Mouse (Mus musculus): ENCODE measurements at regions not wholly inside any gene's neighbourhood (a gene's known extent, or its start where the extent isn't known, plus 50 kb on each side); places are given as distances from the start of the nearest gene placed in this dataset.
"Not testable (repeated sequence)": the region's sequence is repeated elsewhere in the genome, so short reads cannot be mapped to it uniquely, and the experiment has no call there.

DNA sequence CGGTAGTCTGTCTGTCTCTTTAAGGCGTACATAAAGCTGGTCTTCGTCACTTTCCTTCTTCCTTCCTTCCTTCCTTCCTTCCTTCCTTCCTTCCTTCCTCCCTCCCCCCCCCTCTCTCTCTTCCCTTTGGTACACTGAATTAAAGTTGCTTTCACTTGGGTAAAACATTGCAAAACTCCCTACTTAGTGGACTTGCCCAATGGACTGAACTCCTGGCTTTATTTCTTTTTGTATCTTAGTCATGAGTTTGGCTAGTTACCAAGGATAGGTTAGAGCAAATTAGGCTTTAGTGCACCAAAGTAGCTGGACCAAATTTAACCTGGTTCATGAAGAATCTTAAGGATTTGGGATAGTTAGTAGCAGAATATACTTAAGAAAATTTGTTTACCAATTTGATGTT, 431.9 kb upstream of the Slc35b3 start:
- no peak overlapping the region for H3ac ChIP-seq (ENCODE audit: control insufficient read depth, insufficient read length, low read depth)
- H3K79me2 ChIP-seq (ENCODE audit: control insufficient read depth, insufficient read depth) = no peaks in the 10 kb centered on the region
- H3K36me3 ChIP-seq (ENCODE audit: control insufficient read depth, insufficient read depth) = no peaks in the 10 kb centered on the region
- H3K4me3 ChIP-seq (ENCODE audit: insufficient read depth, poor library complexity, severe bottlenecking) = no peak overlapping the region
- no peaks in the 10 kb centered on the region for H3K27me3 ChIP-seq (ENCODE audit: control insufficient read depth, insufficient read depth, insufficient read length)
- TF ChIP-seq CEBPB (IDR thresholded peaks at IDR 0.05; ENCODE audit: low read depth) (no peak), FOSL1 (IDR thresholded peaks at IDR 0.05; ENCODE audit: insufficient read depth, low read length, poor library complexity, severe bottlenecking) (no peak), USF1 (IDR thresholded peaks at IDR 0.05; ENCODE audit: low read depth) (no peak), MYOD1 (IDR thresholded peaks at IDR 0.05; ENCODE audit: control insufficient read depth, insufficient read length, low read depth) (no peak), MYOG (IDR thresholded peaks at IDR 0.05; ENCODE audit: control insufficient read depth, extremely low read depth, insufficient read length) (no peak), MAX (IDR thresholded peaks at IDR 0.05) (no peak), CTCF (IDR thresholded peaks at IDR 0.05; ENCODE audit: control insufficient read depth, insufficient read depth, insufficient read length) (no peak)
- H3K79me3 ChIP-seq (ENCODE audit: low read depth) = no peaks in the 10 kb centered on the region

DNA sequence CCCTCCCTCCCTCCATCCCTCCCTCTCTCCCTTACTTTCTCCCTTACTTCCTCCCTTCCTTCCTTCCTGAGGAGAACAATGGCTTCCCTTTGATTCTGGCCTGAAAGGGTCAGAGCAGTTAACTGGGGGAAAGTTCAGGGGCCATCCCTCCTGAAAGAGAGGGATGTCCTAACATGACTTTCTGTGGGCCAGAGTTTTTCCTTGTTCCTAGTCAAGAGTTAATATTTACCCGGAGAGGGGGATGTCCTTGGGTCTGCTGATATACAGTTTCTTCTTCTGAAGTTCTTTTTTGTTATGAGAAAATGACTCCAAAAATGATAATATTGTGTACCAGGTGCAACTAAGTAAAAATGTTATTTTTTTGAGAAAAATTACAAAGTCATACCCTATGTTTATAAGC, 431.5 kb upstream of the Slc35b3 start:
- not testable (repeated sequence) for H3K27me3 ChIP-seq (ENCODE audit: control insufficient read depth, insufficient read depth, insufficient read length); H3K36me3 ChIP-seq (ENCODE audit: control insufficient read depth, insufficient read depth); H3K79me3 ChIP-seq (ENCODE audit: low read depth); H3ac ChIP-seq (ENCODE audit: control insufficient read depth, insufficient read length, low read depth); H3K79me2 ChIP-seq (ENCODE audit: control insufficient read depth, insufficient read depth); H3K4me3 ChIP-seq (ENCODE audit: insufficient read depth, poor library complexity, severe bottlenecking)

DNA sequence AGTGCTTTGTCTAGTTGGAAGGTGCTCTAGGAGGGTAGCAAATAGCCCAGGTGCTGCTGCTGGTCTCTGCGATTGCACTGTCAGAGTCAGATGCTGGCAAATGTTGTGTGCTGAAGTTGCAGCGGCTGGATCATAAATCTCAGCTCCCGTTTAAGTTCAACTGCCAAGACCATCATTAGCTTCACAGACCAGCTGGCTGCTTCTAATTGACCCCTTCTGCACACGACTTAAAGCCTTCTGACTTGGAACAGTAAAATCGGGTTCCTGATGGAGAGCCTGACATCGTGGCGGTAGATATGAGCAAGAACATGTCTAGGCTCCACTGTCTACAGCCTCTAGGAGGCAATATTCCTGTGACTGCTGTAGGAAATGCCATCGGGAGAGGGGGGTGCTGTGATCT, 416.0 kb upstream of the Slc35b3 start:
- Histone ChIP-seq H3K36me3 (ENCODE audit: control insufficient read depth, insufficient read depth) (no peaks in the 10 kb centered on the region), H3K27me3 (ENCODE audit: control insufficient read depth, insufficient read depth, insufficient read length) (no peaks in the 10 kb centered on the region), H3K79me2 (ENCODE audit: control insufficient read depth, insufficient read depth) (no peaks in the 10 kb centered on the region), H3K79me3 (ENCODE audit: low read depth) (no peaks in the 10 kb centered on the region), H3ac (ENCODE audit: control insufficient read depth, insufficient read length, low read depth) (no peak overlapping the region), H3K4me3 (ENCODE audit: insufficient read depth, poor library complexity, severe bottlenecking) (no peak overlapping the region)
- TF ChIP-seq CTCF (IDR thresholded peaks at IDR 0.05; ENCODE audit: control insufficient read depth, insufficient read depth, insufficient read length) (no peak), MAX (IDR thresholded peaks at IDR 0.05) (no peak)

- Histone ChIP-seq H3K27me3 (ENCODE audit: control insufficient read depth, insufficient read depth, insufficient read length) (no peaks in the 10 kb centered on the region), H3K4me3 (ENCODE audit: insufficient read depth, poor library complexity, severe bottlenecking) (no peak overlapping the region), H3ac (ENCODE audit: control insufficient read depth, insufficient read length, low read depth) (no peak overlapping the region), H3K36me3 (ENCODE audit: control insufficient read depth, insufficient read depth) (no peaks in the 10 kb centered on the region), H3K79me3 (ENCODE audit: low read depth) (no peaks in the 10 kb centered on the region), H3K79me2 (ENCODE audit: control insufficient read depth, insufficient read depth) (no peaks in the 10 kb centered on the region)
- TF ChIP-seq CTCF (IDR thresholded peaks at IDR 0.05; ENCODE audit: control insufficient read depth, insufficient read depth, insufficient read length) (no peak), USF1 (IDR thresholded peaks at IDR 0.05; ENCODE audit: low read depth) (no peak), MYOG (IDR thresholded peaks at IDR 0.05; ENCODE audit: control insufficient read depth, extremely low read depth, insufficient read length) (no peak), FOSL1 (IDR thresholded peaks at IDR 0.05; ENCODE audit: insufficient read depth, low read length, poor library complexity, severe bottlenecking) (no peak), MYOD1 (IDR thresholded peaks at IDR 0.05; ENCODE audit: control insufficient read depth, insufficient read length, low read depth) (no peak), CEBPB (IDR thresholded peaks at IDR 0.05; ENCODE audit: low read depth) (no peak), MAX (IDR thresholded peaks at IDR 0.05) (no peak)
Measured at GRCm38 (mm10) chr13:39376269-39376668, 415.6 kb upstream of the Slc35b3 start.

- Histone ChIP-seq H3K79me3 (ENCODE audit: low read depth) (no peaks in the 10 kb centered on the region), H3K36me3 (ENCODE audit: control insufficient read depth, insufficient read depth) (no peaks in the 10 kb centered on the region), H3K27me3 (ENCODE audit: control insufficient read depth, insufficient read depth, insufficient read length) (no peaks in the 10 kb centered on the region), H3ac (ENCODE audit: control insufficient read depth, insufficient read length, low read depth) (no peak overlapping the region), H3K4me3 (ENCODE audit: insufficient read depth, poor library complexity, severe bottlenecking) (no peak overlapping the region), H3K79me2 (ENCODE audit: control insufficient read depth, insufficient read depth) (no peaks in the 10 kb centered on the region)
- no peak for TF ChIP-seq CEBPB (IDR thresholded peaks at IDR 0.05; ENCODE audit: low read depth)
- TF ChIP-seq CTCF (IDR thresholded peaks at IDR 0.05; ENCODE audit: control insufficient read depth, insufficient read depth, insufficient read length) = no peak
- no peak for TF ChIP-seq USF1 (IDR thresholded peaks at IDR 0.05; ENCODE audit: low read depth)
- no peak for TF ChIP-seq MYOG (IDR thresholded peaks at IDR 0.05; ENCODE audit: control insufficient read depth, extremely low read depth, insufficient read length)
- TF ChIP-seq FOSL1 (IDR thresholded peaks at IDR 0.05; ENCODE audit: insufficient read depth, low read length, poor library complexity, severe bottlenecking) = no peak
- no peak for TF ChIP-seq MYOD1 (IDR thresholded peaks at IDR 0.05; ENCODE audit: control insufficient read depth, insufficient read length, low read depth)
- no peak for TF ChIP-seq MAX (IDR thresholded peaks at IDR 0.05)
Measured at GRCm38 (mm10) chr13:39372565-39372964, 411.9 kb upstream of the Slc35b3 start.

- Histone ChIP-seq H3K4me3 (ENCODE audit: insufficient read depth, poor library complexity, severe bottlenecking) (no peak overlapping the region), H3K27me3 (ENCODE audit: control insufficient read depth, insufficient read depth, insufficient read length) (no peaks in the 10 kb centered on the region), H3K79me2 (ENCODE audit: control insufficient read depth, insufficient read depth) (no peaks in the 10 kb centered on the region), H3ac (ENCODE audit: control insufficient read depth, insufficient read length, low read depth) (no peak overlapping the region), H3K79me3 (ENCODE audit: low read depth) (no peaks in the 10 kb centered on the region), H3K36me3 (ENCODE audit: control insufficient read depth, insufficient read depth) (no peaks in the 10 kb centered on the region)
- TF ChIP-seq CEBPB (IDR thresholded peaks at IDR 0.05; ENCODE audit: low read depth) (no peak), MYOD1 (IDR thresholded peaks at IDR 0.05; ENCODE audit: control insufficient read depth, insufficient read length, low read depth) (no peak), MAX (IDR thresholded peaks at IDR 0.05) (no peak), FOSL1 (IDR thresholded peaks at IDR 0.05; ENCODE audit: insufficient read depth, low read length, poor library complexity, severe bottlenecking) (no peak), USF1 (IDR thresholded peaks at IDR 0.05; ENCODE audit: low read depth) (no peak), MYOG (IDR thresholded peaks at IDR 0.05; ENCODE audit: control insufficient read depth, extremely low read depth, insufficient read length) (no peak), CTCF (IDR thresholded peaks at IDR 0.05; ENCODE audit: control insufficient read depth, insufficient read depth, insufficient read length) (no peak)
Measured at GRCm38 (mm10) chr13:39363637-39364036, 403.0 kb upstream of the Slc35b3 start.

All from C2C12 (cell line).